Mouse (Mus musculus) embryonic facial prominence, embryonic 10.5 days (tissue): ENCODE measurements around the gene Afmid. TPM values are rescaled to one million over a fixed set of nuclear protein-coding genes. Genes with fewer than 3 reads are reported as not detected.
"Not testable (repeated sequence)": the region's sequence is repeated elsewhere in the genome, so short reads cannot be mapped to it uniquely, and the experiment has no call there.

Source experiments
- DNase-seq: peaks from one replicate; pipeline ENCODE4 v3.0.0-alpha.2; 2017; ENCODE audit warnings: low spot score
- H3K27ac ChIP-seq: fragments of 300-500 bp; sonication (generic); replicated peaks from 2 replicates; pipeline ENCODE4 v1.5.1; 2016; ENCODE audit warnings: mild to moderate bottlenecking
- H3K27me3 ChIP-seq: fragments of 300-500 bp; sonication (generic); replicated peaks from 2 replicates; pipeline ENCODE4 v1.6.1; 2016; ENCODE audit warnings: low read depth, mild to moderate bottlenecking; ENCODE audit not compliant: poor library complexity, severe bottlenecking
- H3K36me3 ChIP-seq: fragments of 300-500 bp; sonication (generic); replicated peaks from 2 replicates; pipeline ENCODE4 v1.6.1; 2016; ENCODE audit warnings: mild to moderate bottlenecking, moderate library complexity
- H3K4me1 ChIP-seq: fragments of 300-500 bp; sonication (generic); 2 replicates; pipeline ENCODE4 v1.6.1; 2016
- H3K4me3 ChIP-seq: fragments of 300-500 bp; sonication (generic); 2 replicates; pipeline ENCODE4 v1.5.1; 2016; ENCODE audit warnings: mild to moderate bottlenecking, moderate library complexity
- H3K9me3 ChIP-seq: fragments of 300-500 bp; sonication (generic); 2 replicates; pipeline ENCODE4 v1.6.1; 2016; ENCODE audit warnings: mild to moderate bottlenecking
- whole genome bisulfite sequencing: fragments of 180-500 bp; shearing (Covaris S2); methylation state at CpG from one replicate; pipeline ENCODE4 v1.1.7; 2016; 5-methylcytosine and 5-hydroxymethylcytosine counted together
- polyA plus RNA-seq: library from polyadenylated mRNA; unstranded; fragments of >200 nt; fragmentation: Nextera tagmentation; extraction: Ambion mirVana; gene quantifications from 2 replicates; pipeline ENCODE4 v1.2.1, GENCODE M21; 2016

Gene Afmid
- polyA plus RNA-seq, 1 experiment from 2014 or later: 3.5 TPM

DNA sequence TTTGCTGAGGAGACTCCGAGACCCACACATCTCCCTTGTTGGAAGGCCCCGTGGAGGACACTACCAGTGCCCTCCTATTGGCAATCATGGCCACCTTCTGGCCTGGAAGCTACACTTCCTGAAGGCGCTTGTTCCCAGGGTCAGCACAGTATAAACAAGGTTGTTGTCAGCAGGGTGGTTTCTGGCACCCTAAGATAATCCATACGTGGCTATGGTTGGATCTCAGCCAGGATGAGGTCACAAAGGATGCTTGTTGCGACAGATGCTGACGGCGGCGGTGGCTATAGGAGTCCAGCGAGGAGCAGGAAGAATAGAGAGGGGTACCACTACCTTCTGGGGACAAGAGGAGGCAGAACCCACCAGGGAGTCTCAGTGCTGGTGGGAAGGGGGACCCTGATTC lies 4.7 kb downstream of the Afmid start:
- Histone ChIP-seq H3K4me3 (no peak overlapping the region), H3K9me3 (no peaks in the 10 kb centered on the region), H3K36me3 (no peaks in the 10 kb centered on the region), H3K27me3 (no peaks in the 10 kb centered on the region), H3K4me1 (peaks cover 47% of the 10 kb centered on the region), H3K27ac (peak overlapping the region; percentile 8; the same call in 1 of the 2 replicates)
- DNase-seq: no peak
- 89% methylated on average over 9 of the region's 9 CpGs for WGBS

DNA sequence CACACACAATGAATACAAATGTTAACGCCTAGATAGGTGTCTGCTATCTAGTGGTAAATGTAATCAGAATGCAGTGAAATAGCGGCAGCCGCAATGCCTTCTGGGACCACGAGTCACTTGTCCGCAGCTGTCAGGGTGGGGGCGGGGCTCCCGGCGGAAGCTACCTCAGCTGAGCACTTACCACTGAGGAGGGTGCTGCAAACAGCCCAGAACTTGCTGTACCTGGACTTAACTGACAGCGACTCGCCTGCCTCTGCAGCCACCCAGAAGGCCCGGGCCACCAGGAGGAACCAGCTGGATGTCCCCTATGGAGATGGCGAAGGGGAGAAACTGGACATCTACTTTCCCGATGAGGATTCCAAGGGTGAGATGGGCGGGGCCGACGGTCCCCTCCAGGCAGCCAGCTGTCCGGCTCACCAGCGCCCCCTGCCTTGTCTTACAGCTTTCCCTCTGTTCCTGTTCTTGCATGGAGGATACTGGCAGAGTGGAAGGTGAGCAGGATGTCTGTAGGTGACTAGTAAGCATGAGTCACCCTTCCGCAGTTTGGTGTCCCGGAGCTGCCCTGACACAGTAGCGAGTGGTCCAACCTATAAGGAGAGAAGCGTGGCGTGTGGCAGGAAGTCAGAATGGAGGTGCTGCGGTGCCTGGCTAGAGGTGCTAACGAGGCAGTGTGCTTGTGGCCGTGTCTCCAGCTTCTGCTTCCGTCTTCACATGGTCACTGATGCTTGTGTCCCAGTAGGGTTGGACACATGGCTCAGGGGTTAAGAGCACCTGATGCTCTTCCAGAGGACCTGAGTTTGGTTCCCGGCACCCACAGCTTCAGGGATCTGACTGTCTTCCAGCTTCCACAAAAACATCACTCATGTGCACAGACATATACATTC lies 6.6 kb downstream of the Afmid start:
- H3K9me3 ChIP-seq: no peaks in the 10 kb centered on the region
- H3K4me1 ChIP-seq: peaks cover 35% of the 10 kb centered on the region
- peak; percentile 85 for DNase-seq
- peak overlapping the region; percentile 70 for H3K27ac ChIP-seq
- H3K27me3 ChIP-seq: no peaks in the 10 kb centered on the region
- 15% methylated on average over 28 of the region's 28 CpGs for WGBS
- H3K4me3 ChIP-seq: peak overlapping the region; percentile 52
- no peaks in the 10 kb centered on the region for H3K36me3 ChIP-seq

DNA sequence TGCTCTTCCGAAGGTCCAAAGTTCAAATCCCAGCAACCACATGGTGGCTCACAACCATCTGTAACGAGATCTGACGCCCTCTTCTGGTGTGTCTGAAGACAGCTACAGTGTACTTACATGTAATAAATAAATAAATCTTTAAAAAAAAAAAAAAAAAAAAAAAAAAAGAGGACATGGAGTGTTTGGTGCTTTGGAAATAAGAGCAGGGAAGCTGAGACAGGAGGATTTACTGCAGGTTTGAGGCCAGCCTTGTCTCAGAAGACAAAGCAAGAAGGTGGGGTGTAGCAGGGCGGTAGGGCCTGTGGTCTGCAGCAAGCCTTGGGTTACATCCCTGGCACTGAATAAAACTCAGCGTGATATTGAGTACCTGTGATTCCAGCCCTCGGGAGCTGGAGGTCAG lies 7.8 kb downstream of the Afmid start:
- not testable (repeated sequence) for DNase-seq, H3K27me3 ChIP-seq, H3K36me3 ChIP-seq, H3K4me3 ChIP-seq, H3K9me3 ChIP-seq, H3K27ac ChIP-seq
- H3K4me1 ChIP-seq: peaks cover 33% of the 10 kb centered on the region
- 80% methylated on average over 6 of the region's 6 CpGs for WGBS

DNA sequence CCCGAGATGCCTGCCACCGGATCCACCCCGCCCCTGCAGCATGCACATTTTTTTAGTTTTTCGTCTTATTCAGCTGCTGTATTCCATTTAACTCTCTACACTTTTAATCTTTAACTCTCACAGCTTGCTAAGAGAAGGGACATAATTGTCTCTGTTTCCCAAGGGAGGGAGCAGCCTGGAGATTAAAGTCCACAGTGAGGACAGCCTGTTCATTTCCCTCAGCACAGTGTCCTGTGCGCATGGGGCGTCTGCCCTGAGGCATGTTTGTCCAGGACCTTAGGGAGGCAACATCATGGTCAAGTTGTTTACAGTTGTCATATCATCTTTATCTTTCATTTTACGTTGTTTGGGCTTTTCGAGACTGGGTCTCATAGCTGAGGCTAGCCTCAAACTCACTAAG lies 8.4 kb downstream of the Afmid start:
- no peak overlapping the region for H3K27ac ChIP-seq
- no peaks in the 10 kb centered on the region for H3K36me3 ChIP-seq
- no peak overlapping the region for H3K4me3 ChIP-seq
- no peak for DNase-seq
- H3K27me3 ChIP-seq: no peaks in the 10 kb centered on the region
- H3K9me3 ChIP-seq: no peaks in the 10 kb centered on the region
- H3K4me1 ChIP-seq: peaks cover 34% of the 10 kb centered on the region
- 94% methylated on average over 8 of the region's 8 CpGs for WGBS

DNA sequence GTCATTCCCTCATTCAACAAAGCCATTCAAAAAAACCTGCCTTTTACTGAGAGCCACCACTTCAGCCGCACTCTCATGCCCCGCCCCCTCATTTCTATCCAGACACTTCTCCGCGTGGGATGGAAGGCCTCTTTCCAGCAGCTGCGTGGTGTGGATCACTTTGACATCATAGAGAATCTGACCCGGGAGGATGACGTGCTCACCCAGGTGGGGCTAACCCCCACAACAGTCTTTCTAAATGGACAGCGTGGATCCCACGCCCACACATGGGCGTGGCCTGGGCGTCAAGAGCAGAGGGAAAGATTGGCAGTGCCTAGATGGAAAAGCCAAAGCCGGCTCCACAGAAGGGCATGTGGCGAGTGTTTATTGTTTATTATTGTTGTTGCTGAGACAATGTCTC lies 10.6 kb downstream of the Afmid start:
- DNase-seq: peak; percentile 42
- 28% methylated on average over 13 of the region's 13 CpGs for WGBS
- no peaks in the 10 kb centered on the region for H3K9me3 ChIP-seq
- no peak overlapping the region for H3K27ac ChIP-seq
- H3K4me3 ChIP-seq: peak overlapping the region; percentile 36; the same call in 1 of the 2 replicates
- H3K4me1 ChIP-seq: peaks cover 31% of the 10 kb centered on the region
- H3K27me3 ChIP-seq: no peaks in the 10 kb centered on the region
- H3K36me3 ChIP-seq: no peaks in the 10 kb centered on the region

DNA sequence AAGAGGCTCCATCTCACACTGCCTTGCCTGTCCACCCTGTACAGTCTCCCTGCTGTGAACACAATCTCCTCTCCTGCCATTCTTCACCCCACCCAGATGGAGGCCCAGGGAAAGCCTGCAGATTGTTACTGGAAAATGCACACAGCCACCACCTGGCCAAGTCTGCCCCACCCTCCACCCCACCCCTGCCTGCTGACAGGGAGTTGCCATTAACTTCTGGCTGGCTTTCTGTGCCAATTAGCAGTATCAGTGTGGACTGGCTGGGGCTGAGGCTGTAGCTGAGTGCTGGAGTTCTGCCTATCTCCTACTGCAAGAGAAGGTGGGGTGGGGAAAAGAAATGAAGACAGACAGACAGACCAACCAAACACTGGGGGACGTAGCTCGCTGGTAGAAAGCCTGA lies 12.8 kb downstream of the Afmid start:
- H3K27me3 ChIP-seq: no peaks in the 10 kb centered on the region
- H3K4me1 ChIP-seq: peaks cover 21% of the 10 kb centered on the region
- no peaks in the 10 kb centered on the region for H3K9me3 ChIP-seq
- no peak for DNase-seq
- no peaks in the 10 kb centered on the region for H3K36me3 ChIP-seq
- H3K4me3 ChIP-seq: no peak overlapping the region
- peak overlapping the region; percentile 64 for H3K27ac ChIP-seq
- 71% methylated on average over 2 of the region's 2 CpGs for WGBS

DNA sequence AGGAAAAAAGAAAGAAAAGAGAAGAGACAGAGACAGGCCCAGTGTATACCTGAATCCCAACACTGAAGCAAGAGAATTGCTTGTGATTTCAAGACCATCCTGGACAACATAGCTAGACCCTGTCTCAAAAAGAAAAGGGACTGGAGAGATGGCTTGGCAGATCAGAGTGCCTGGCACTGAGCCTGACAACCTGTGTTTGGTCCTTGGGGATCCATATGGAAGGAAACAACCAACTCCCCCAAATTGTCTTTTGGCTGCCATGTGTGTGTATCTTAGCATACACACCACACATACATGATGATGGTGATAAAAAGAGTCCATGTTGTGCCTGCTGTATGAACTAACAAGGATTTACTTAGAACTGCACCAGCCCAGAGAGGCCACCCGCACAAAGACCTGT lies 13.3 kb downstream of the Afmid start:
- 92% methylated on average over 1 of the region's 1 CpGs for WGBS
- H3K27ac ChIP-seq: no peak overlapping the region
- H3K4me3 ChIP-seq: no peak overlapping the region
- H3K4me1 ChIP-seq: peaks cover 21% of the 10 kb centered on the region
- no peaks in the 10 kb centered on the region for H3K27me3 ChIP-seq
- no peak for DNase-seq
- H3K9me3 ChIP-seq: no peaks in the 10 kb centered on the region
- no peaks in the 10 kb centered on the region for H3K36me3 ChIP-seq

DNA sequence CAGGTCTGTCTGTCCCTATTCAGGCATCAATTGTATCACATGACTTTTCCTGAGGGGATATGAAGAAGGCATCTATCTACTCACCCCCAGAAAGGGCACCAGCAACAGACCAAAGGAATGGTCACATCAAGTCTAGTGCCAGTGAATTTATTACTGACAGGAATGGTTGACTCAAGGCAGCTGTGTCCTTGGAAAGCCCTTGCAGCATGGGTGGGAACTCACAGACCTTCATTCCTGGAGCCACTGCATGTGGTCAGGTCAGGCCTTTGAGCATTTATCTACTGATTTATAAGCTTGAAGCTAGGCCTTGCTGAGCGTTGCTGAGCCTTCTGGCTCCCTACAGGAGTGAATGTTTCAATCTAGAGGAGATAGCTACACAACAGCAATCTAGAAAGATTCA lies 15.2 kb downstream of the Afmid start:
- DNase-seq: no peak
- no peaks in the 10 kb centered on the region for H3K36me3 ChIP-seq
- no peaks in the 10 kb centered on the region for H3K9me3 ChIP-seq
- 58% methylated on average over 1 of the region's 1 CpGs for WGBS
- no peak overlapping the region for H3K27ac ChIP-seq
- peaks cover 24% of the 10 kb centered on the region for H3K4me1 ChIP-seq
- no peaks in the 10 kb centered on the region for H3K27me3 ChIP-seq
- H3K4me3 ChIP-seq: no peak overlapping the region

DNA sequence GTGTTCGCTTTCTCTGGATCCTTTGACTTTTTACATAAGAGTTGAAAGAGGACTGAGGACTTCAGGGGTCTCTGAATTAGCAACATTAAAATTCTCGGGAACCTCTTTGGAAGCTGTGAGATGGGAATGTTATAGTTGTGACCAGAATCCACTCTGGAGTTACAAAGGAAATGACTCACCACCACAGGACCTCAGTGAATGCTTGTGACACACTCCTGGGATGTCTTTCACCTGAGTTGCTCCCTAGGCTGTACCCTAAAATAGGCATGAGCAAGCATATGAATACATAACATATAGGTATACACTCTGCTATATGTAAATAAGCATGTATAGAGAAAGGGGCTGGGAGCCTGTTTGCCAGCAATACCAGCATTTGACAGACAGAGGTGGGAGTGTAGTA lies 17.7 kb downstream of the Afmid start:
- no peaks in the 10 kb centered on the region for H3K36me3 ChIP-seq
- H3K4me3 ChIP-seq: no peak overlapping the region
- 85% methylated on average over 2 of the region's 2 CpGs for WGBS
- peaks cover 27% of the 10 kb centered on the region for H3K4me1 ChIP-seq
- DNase-seq: no peak
- no peaks in the 10 kb centered on the region for H3K9me3 ChIP-seq
- H3K27ac ChIP-seq: no peak overlapping the region
- no peaks in the 10 kb centered on the region for H3K27me3 ChIP-seq

DNA sequence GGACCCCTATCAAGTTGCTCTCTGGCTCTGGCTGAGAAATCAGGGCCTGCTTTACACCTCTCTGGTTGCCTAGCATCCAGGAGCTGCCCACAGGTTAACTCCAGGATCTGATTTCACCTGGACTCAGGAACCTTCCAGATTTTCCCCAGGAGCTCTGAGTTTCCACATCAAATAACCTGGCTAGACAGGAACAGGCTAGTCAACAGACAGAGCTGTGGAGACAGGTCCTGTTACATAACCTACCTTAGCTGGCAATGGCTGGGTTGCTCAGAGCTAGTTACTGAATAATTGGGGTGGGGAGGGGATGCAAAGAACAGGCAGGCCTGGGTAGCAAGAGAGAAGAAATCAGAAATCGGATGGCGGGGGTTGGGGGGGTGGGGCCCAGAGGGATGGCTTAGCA lies 19.3 kb downstream of the Afmid start:
- Histone ChIP-seq H3K36me3 (no peaks in the 10 kb centered on the region), H3K27me3 (no peaks in the 10 kb centered on the region), H3K4me1 (peaks cover 31% of the 10 kb centered on the region), H3K9me3 (no peaks in the 10 kb centered on the region), H3K4me3 (no peak overlapping the region), H3K27ac (no peak overlapping the region)
- DNase-seq: no peak
- WGBS: 74% methylated on average over 2 of the region's 2 CpGs

DNA sequence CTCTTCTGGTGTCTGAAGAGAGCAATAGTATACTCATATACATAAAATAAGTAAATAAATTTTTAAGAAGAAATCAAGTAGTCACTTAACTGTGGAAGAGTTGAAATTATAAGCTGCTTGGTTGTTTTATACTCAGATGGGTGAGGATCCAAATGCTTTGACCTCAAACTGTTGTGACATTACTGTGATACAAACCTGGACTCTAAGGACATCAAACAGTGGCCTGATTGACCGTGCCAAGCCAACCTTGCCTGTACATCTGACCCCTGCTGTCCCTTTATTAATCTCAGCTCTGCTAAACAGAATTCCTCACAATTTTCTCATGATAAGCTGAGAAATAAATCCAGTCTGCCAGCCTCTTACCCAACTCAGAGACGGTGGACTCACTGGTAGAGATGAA lies 19.9 kb downstream of the Afmid start:
- no peak overlapping the region for H3K27ac ChIP-seq
- H3K9me3 ChIP-seq: no peaks in the 10 kb centered on the region
- H3K27me3 ChIP-seq: no peaks in the 10 kb centered on the region
- H3K4me3 ChIP-seq: no peak overlapping the region
- DNase-seq: no peak
- H3K4me1 ChIP-seq: peaks cover 37% of the 10 kb centered on the region
- peaks cover 4% of the 10 kb centered on the region for H3K36me3 ChIP-seq
- 89% methylated on average over 2 of the region's 2 CpGs for WGBS

DNA sequence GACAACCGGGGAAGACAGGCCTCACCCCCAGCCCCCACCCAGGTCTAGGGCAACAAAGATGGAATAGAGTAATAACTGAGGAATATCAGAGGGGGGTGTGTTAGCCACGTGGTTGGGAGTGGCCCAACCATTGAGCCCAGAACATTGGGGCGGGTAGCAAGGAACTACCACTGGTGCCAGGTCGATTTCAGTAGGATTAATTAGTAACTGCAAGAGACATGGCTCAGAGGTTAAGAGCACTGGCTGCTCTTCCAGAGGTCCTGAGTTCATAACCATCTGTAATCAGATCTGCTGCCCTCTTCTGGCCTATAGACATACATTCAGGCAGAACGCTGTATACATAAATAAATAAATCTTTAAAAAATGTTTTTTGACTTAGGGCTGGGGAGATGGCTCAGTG lies 20.9 kb downstream of the Afmid start:
- no peaks in the 10 kb centered on the region for H3K9me3 ChIP-seq
- no peak overlapping the region for H3K4me3 ChIP-seq
- H3K27me3 ChIP-seq: no peaks in the 10 kb centered on the region
- H3K27ac ChIP-seq: no peak overlapping the region
- no peak for DNase-seq
- H3K4me1 ChIP-seq: peaks cover 40% of the 10 kb centered on the region
- H3K36me3 ChIP-seq: peaks cover 13% of the 10 kb centered on the region
- 59% methylated on average over 5 of the region's 5 CpGs for WGBS

DNA sequence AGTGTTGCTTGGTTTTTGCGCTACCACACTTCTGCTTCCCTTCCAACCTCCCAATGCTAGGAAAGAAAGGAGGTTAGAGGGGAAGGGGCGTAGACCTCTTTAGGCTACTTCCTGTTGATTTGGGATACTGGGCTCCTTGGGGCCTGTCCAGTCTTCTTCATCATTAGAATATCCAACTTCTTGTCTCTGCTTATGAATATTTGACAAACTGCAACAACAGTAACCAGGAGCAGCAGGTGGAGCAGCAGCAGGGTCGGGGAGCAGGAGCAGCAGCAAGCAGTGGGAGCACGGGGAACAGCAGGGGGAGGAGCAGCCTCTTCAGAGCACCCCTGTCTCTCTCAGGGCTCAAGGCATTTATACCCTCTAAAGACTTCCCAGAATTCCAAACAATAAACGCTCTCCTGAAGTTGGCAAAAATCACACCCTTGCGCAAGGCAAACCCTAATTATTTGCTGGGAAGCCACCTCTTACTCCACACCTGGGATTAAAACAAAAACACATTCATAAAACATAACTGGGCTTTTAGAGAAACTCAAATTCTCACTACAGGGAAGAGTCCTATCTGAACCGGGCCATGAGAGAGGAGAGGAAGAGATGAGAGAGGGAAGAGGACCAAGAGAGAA lies 22.0 kb downstream of the Afmid start:
- H3K9me3 ChIP-seq: no peaks in the 10 kb centered on the region
- peaks cover 24% of the 10 kb centered on the region for H3K36me3 ChIP-seq
- WGBS: 84% methylated on average over 7 of the region's 7 CpGs
- peak overlapping the region; percentile 82 for H3K4me3 ChIP-seq
- H3K27ac ChIP-seq: peak overlapping the region; percentile 94
- no peak for DNase-seq
- peaks cover 40% of the 10 kb centered on the region for H3K4me1 ChIP-seq
- no peaks in the 10 kb centered on the region for H3K27me3 ChIP-seq
